Mouse (Mus musculus) olfactory bulb, adult 2 months (tissue): ENCODE measurements around the gene Amigo1.

ENCODE experiments used
- CTCF ChIP-seq: fragments of 200-500 bp; IDR thresholded peaks from 2 replicates; pipeline ENCODE4 v1.5.1; 2012; ENCODE audit warnings: low read depth, mild to moderate bottlenecking, low read length, moderate library complexity; ENCODE audit not compliant: insufficient read depth
- POLR2A ChIP-seq: fragments of 200-500 bp; IDR thresholded peaks from 2 replicates; pipeline ENCODE4 v1.6.1; 2012; ENCODE audit warnings: mild to moderate bottlenecking, low read depth, low read length, moderate library complexity; ENCODE audit not compliant: insufficient read depth

DNA sequence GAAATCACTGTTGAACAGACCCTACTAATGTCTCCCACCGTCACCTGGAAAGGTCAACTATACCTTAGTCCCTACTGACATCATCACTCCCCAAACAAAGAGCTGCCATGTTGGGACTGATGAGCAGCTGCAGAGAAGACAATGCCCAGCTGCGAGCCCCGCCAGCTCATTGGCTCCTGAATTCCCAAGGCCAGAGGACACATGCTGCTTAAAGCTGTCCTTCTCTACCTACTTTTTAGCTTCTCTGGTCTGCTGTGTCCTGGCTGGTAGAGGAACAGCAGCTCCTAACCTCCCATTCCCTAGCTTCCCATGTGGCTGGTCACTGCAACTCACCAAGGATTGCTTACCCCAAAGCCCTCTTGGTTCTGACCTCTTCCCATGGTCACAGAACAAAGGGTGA is 33.8 kb upstream of the Amigo1 start:
- TF ChIP-seq POLR2A (no peak), CTCF (no peak)
